In genomic region chr5:12030002-12030401, GRCm38 (mm10) we compare ENCODE assay signal across 8 mouse cellular contexts.
DNase-seq lines count a peak whose midpoint lies in the region; ATAC-seq lines count a peak whose summit lies in the region.

No protein-coding gene starts in this region.

- DNase-seq in urinary bladder, postnatal 14 days (ENCODE audit: low spot score), result peak; percentile 54
- DNase-seq in urinary bladder, postnatal 4 days (ENCODE audit: low spot score in 2 of 2), result no peak
- peak; percentile 9 for DNase-seq in c-Kit-positive CD71-negative TER-119-negative erythroid progenitor cells, embryonic 14.5 days (ENCODE audit: low read depth)
- DNase-seq in kidney, adult 9 months, result peak; percentile 51
- peak; percentile 69 for DNase-seq in limb, embryonic 11.5 days (ENCODE audit: low spot score)

- no peak overlapping the region for H3K9ac ChIP-seq in forebrain, embryonic 16.5 days (replicated peaks; ENCODE audit: low read depth, low read length)
- H3K9ac ChIP-seq in limb, embryonic 11.5 days (ENCODE audit: low read length), result no peak overlapping the region
- H3K9ac ChIP-seq in neural tube, embryonic 12.5 days, result no peak overlapping the region

- no peaks in the 10 kb centered on the region for H3K4me1 ChIP-seq in forebrain, embryonic 16.5 days (replicated peaks; ENCODE audit: control insufficient read depth, insufficient read depth, low read length)
- H3K4me1 ChIP-seq in limb, embryonic 11.5 days (ENCODE audit: control insufficient read depth, insufficient read depth, low read length), result no peaks in the 10 kb centered on the region
- no peaks in the 10 kb centered on the region for H3K4me1 ChIP-seq in neural tube, embryonic 12.5 days

- peak; percentile 85 for ATAC-seq in forebrain, embryonic 16.5 days
- ATAC-seq in limb, embryonic 11.5 days (ENCODE audit: insufficient number of reproducible peaks, low FRiP score, low TSS enrichment, low read depth), result no peak
- ATAC-seq in neural tube, embryonic 12.5 days (ENCODE audit: low FRiP score, low read depth), result peak; percentile 70; the same call in 1 of the 2 replicates
- no peak for ATAC-seq in monocyte, adult 5-6 weeks (replicated peaks; ENCODE audit: insufficient number of reproducible peaks, low FRiP score, low TSS enrichment, poor library complexity, severe bottlenecking)

- no peak overlapping the region for H3K4me3 ChIP-seq in forebrain, embryonic 16.5 days (replicated peaks; ENCODE audit: low read length)
- H3K4me3 ChIP-seq in limb, embryonic 11.5 days (ENCODE audit: low read depth, low read length), result no peak overlapping the region
- H3K4me3 ChIP-seq in neural tube, embryonic 12.5 days, result no peak overlapping the region

- H3K27me3 ChIP-seq in forebrain, embryonic 16.5 days (replicated peaks; ENCODE audit: control insufficient read depth, insufficient read depth, low read length), result no peaks in the 10 kb centered on the region
- no peaks in the 10 kb centered on the region for H3K27me3 ChIP-seq in limb, embryonic 11.5 days (ENCODE audit: control insufficient read depth, insufficient read depth, low read length)
- no peaks in the 10 kb centered on the region for H3K27me3 ChIP-seq in neural tube, embryonic 12.5 days (replicated peaks)

- H3K4me2 ChIP-seq in forebrain, embryonic 16.5 days (ENCODE audit: low read length), result no peak overlapping the region
- H3K4me2 ChIP-seq in limb, embryonic 11.5 days (ENCODE audit: low read depth, severe bottlenecking), result no peak overlapping the region
- H3K4me2 ChIP-seq in neural tube, embryonic 12.5 days (replicated peaks), result no peak overlapping the region

- 15% methylated on average over 5 of the region's 5 CpGs for WGBS in forebrain, embryonic 16.5 days
- WGBS in limb, embryonic 11.5 days, result 21% methylated on average over 5 of the region's 5 CpGs
- WGBS in neural tube, embryonic 12.5 days, result 19% methylated on average over 5 of the region's 5 CpGs

- no peaks in the 10 kb centered on the region for H3K36me3 ChIP-seq in forebrain, embryonic 16.5 days (ENCODE audit: control insufficient read depth, insufficient read depth)
- H3K36me3 ChIP-seq in limb, embryonic 11.5 days (ENCODE audit: control insufficient read depth, insufficient read depth, low read length), result no peaks in the 10 kb centered on the region
- H3K36me3 ChIP-seq in neural tube, embryonic 12.5 days, result no peaks in the 10 kb centered on the region

- H3K27ac ChIP-seq in forebrain, embryonic 16.5 days (ENCODE audit: low read length), result no peak overlapping the region
- no peak overlapping the region for H3K27ac ChIP-seq in limb, embryonic 11.5 days (replicated peaks; ENCODE audit: low read depth, low read length)
- no peak overlapping the region for H3K27ac ChIP-seq in neural tube, embryonic 12.5 days

- H3K9me3 ChIP-seq in forebrain, embryonic 16.5 days (ENCODE audit: control insufficient read depth, low read length), result no peaks in the 10 kb centered on the region
- H3K9me3 ChIP-seq in limb, embryonic 11.5 days (ENCODE audit: control insufficient read depth, low read length), result no peaks in the 10 kb centered on the region
- H3K9me3 ChIP-seq in neural tube, embryonic 12.5 days, result no peaks in the 10 kb centered on the region

Comparison
In these comparisons a context has a peak if more than half of its experiments do, and no peak if none do; other contexts are left out.
1. DNase-seq: peak in urinary bladder, postnatal 14 days (single experiment), c-Kit-positive CD71-negative TER-119-negative erythroid progenitor cells, embryonic 14.5 days (single experiment), kidney, adult 9 months (single experiment) and limb, embryonic 11.5 days (single experiment); none in urinary bladder, postnatal 4 days (0 of 2).
2. ATAC-seq: peak in forebrain, embryonic 16.5 days (single experiment) and neural tube, embryonic 12.5 days (single experiment); none in limb, embryonic 11.5 days (single experiment) and monocyte, adult 5-6 weeks (single experiment).